Mouse (Mus musculus) limb, embryonic 15.5 days (tissue): ENCODE measurements around the gene Cemip2. TPM values are rescaled to one million over a fixed set of nuclear protein-coding genes. Genes with fewer than 3 reads are reported as not detected.

Source experiments
- ATAC-seq: fragments of 200-750 bp; cut with Nextera tagmentation; 2 replicates; pipeline ENCODE4 v1.8.0; 2017; ENCODE audit warnings: low read depth, moderate TSS enrichment; ENCODE audit not compliant: insufficient number of reproducible peaks, low FRiP score, low TSS enrichment
- H3K27ac ChIP-seq: fragments of 300-500 bp; sonication (generic); 2 replicates; pipeline ENCODE4 v1.5.1; 2015; ENCODE audit warnings: moderate library complexity, mild to moderate bottlenecking, inconsistent platforms
- H3K27me3 ChIP-seq: fragments of 300-500 bp; sonication (generic); 2 replicates; pipeline ENCODE4 v1.6.1; 2015; ENCODE audit warnings: inconsistent platforms
- H3K36me3 ChIP-seq: fragments of 300-500 bp; sonication (generic); 2 replicates; pipeline ENCODE4 v1.6.1; 2015; ENCODE audit warnings: inconsistent platforms
- H3K4me1 ChIP-seq: fragments of 300-500 bp; sonication (generic); 2 replicates; pipeline ENCODE4 v1.6.1; 2015; ENCODE audit warnings: inconsistent platforms
- H3K4me2 ChIP-seq: fragments of 300-500 bp; sonication (generic); 2 replicates; pipeline ENCODE4 v1.6.1; 2015; ENCODE audit warnings: mild to moderate bottlenecking, inconsistent platforms
- H3K4me3 ChIP-seq: fragments of 300-500 bp; sonication (generic); 2 replicates; pipeline ENCODE4 v1.5.1; 2015; ENCODE audit warnings: mild to moderate bottlenecking, inconsistent platforms
- H3K9ac ChIP-seq: fragments of 300-500 bp; sonication (generic); 2 replicates; pipeline ENCODE4 v1.6.1; 2015; ENCODE audit warnings: inconsistent platforms
- H3K9me3 ChIP-seq: fragments of 300-500 bp; sonication (generic); 2 replicates; pipeline ENCODE4 v1.6.1; 2016; ENCODE audit warnings: inconsistent platforms
- WGBS: fragments of 180-500 bp; shearing (Covaris S2); methylation state at CpG from one replicate; pipeline ENCODE4 v1.1.7; 2015; 5-methylcytosine and 5-hydroxymethylcytosine counted together
- polyA plus RNA-seq: library from polyadenylated mRNA; unstranded; fragments of >200 nt; fragmentation: Nextera tagmentation; extraction: Ambion mirVana; gene quantifications from 2 replicates; pipeline ENCODE4 v1.2.1, GENCODE M21; 2015

Gene Cemip2
- polyA plus RNA-seq, 1 experiment from 2014 or later, result 25.7 TPM

- Histone ChIP-seq H3K36me3 (peaks cover 30% of the 10 kb centered on the region), H3K27ac (0 out of 2 replicates have a peak overlapping the region, but pooled peaks have one; percentile 7), H3K27me3 (no peaks in the 10 kb centered on the region), H3K4me3 (no peak overlapping the region), H3K9me3 (no peaks in the 10 kb centered on the region), H3K4me1 (peaks cover 16% of the 10 kb centered on the region), H3K4me2 (no peak overlapping the region), H3K9ac (no peak overlapping the region)
- ATAC-seq, result peak; percentile 70
- WGBS, result 58% methylated on average over 3 of the region's 3 CpGs
Observed at GRCm38 (mm10) chr19:21794569-21794968, 16.4 kb downstream of the Cemip2 start.

DNA sequence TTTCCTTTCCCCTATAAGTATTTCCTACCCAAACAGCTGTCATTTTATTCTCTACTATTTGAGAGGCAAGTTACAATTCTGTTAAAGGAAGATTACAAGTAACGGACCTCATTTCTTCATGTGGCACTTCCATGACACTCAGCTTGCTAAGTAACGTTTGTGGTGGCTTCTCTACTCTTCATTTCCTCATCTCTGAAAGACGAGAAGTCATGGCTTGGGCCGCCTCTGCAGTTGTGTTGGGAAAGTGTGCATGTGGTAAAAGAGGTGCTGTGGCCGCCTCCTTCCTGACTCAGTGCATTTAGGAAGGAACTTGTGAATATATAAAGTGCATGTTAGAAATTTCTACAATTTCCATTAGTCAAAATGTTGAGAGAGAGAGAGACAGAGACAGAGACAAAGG lies 18.2 kb downstream of the Cemip2 start:
- Histone ChIP-seq H3K9ac (no peak overlapping the region), H3K4me1 (peaks cover 24% of the 10 kb centered on the region), H3K36me3 (peaks cover 40% of the 10 kb centered on the region), H3K9me3 (no peaks in the 10 kb centered on the region), H3K27ac (no peak overlapping the region), H3K27me3 (no peaks in the 10 kb centered on the region), H3K4me3 (no peak overlapping the region), H3K4me2 (no peak overlapping the region)
- 89% methylated on average over 5 of the region's 5 CpGs for WGBS
- ATAC-seq, result no peak

- no peak for ATAC-seq
- Histone ChIP-seq H3K4me3 (no peak overlapping the region), H3K4me1 (peaks cover 23% of the 10 kb centered on the region), H3K4me2 (no peak overlapping the region), H3K9me3 (no peaks in the 10 kb centered on the region), H3K36me3 (peaks cover 54% of the 10 kb centered on the region), H3K27me3 (no peaks in the 10 kb centered on the region), H3K27ac (peak overlapping the region; percentile 2; the same call in 1 of the 2 replicates), H3K9ac (no peak overlapping the region)
- 39% methylated on average over 3 of the region's 3 CpGs for WGBS
Observed at GRCm38 (mm10) chr19:21798700-21799099, 20.6 kb downstream of the Cemip2 start.

DNA sequence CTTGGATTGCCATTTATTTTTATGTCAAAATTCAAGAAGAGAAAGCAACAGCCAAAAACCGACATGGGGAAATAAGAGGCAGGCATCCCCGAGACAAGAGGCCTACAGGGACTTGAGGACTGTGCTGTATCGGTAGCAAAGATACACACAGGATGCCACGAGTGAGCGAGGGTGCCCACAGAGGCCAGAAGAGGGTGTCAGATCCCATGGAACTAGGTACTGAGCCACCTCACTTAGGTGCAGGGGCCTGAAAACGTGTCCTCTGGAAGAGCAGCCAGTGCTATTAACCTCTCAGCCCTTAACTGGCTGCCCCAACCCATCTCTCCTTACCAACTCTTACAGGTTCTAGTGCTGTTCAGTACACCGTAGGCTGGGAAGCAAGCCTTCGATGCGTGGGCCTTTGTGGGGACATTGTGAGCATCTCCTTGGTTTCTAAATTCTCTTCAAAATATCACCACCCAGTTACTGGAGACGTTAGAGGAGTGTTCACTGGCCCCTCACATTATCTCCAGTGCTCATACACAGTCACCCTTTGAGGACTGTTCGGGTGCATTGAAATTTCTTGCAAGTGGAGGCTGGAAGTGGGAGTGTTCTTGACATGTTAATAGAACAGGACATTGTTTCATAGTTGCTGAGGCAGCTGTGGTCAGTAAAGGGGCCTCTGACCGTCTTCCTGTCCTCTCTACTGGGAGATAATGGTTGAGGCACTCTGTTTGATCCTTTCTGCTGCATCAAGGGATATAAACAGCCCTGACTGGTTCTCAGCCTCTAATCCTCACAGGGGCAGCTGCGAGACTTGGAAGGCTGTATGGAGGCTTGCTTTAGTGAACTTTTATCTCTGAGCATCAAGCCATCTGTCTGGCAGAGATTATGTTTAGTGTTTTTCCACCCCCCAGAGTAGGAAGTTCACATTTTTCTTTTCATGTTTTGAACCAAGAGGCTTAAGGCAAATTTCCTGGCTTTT lies 21.6 kb downstream of the Cemip2 start:
- 59% methylated on average over 13 of the region's 13 CpGs for WGBS
- Histone ChIP-seq H3K36me3 (peaks cover 63% of the 10 kb centered on the region), H3K27ac (peak overlapping the region; percentile 63), H3K9ac (no peak overlapping the region), H3K27me3 (no peaks in the 10 kb centered on the region), H3K4me1 (peaks cover 22% of the 10 kb centered on the region), H3K4me2 (no peak overlapping the region), H3K9me3 (no peaks in the 10 kb centered on the region), H3K4me3 (no peak overlapping the region)
- peak; percentile 19; the same call in 1 of the 2 replicates for ATAC-seq

DNA sequence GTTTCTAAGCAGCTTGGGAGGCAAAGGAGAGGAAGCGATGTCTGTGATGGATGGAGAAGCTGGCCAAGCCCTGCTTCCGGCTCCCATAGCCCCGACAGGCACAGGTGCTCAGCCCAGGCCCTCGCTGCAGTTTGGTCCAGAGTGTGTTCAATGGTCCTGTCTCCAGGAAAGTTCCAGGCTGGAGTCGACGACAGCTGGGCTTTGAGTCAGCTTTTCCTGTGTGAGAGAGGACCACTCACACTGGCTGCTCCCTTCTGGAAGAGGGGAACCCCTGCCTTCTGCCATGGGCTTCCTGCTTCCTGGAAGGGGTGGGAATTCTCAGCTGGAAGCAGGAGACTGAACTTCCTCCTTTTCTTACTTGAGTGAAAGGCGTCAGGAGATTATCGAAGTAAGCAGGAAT lies 26.3 kb downstream of the Cemip2 start:
- 72% methylated on average over 8 of the region's 8 CpGs for WGBS
- H3K4me2 ChIP-seq, result no peak overlapping the region
- no peak overlapping the region for H3K9ac ChIP-seq
- peaks cover 9% of the 10 kb centered on the region for H3K4me1 ChIP-seq
- H3K9me3 ChIP-seq, result no peaks in the 10 kb centered on the region
- no peak for ATAC-seq
- H3K36me3 ChIP-seq, result peaks cover 80% of the 10 kb centered on the region
- no peak overlapping the region for H3K4me3 ChIP-seq
- 0 out of 2 replicates have a peak overlapping the region, but pooled peaks have one; percentile 17 for H3K27ac ChIP-seq
- H3K27me3 ChIP-seq, result no peaks in the 10 kb centered on the region

- H3K36me3 ChIP-seq, result peaks cover 83% of the 10 kb centered on the region
- H3K9ac ChIP-seq, result no peak overlapping the region
- H3K4me2 ChIP-seq, result no peak overlapping the region
- H3K4me3 ChIP-seq, result no peak overlapping the region
- 0 out of 2 replicates have a peak, but pooled peaks cover 3% of the 10 kb centered on the region for H3K4me1 ChIP-seq
- WGBS, result 62% methylated on average over 3 of the region's 3 CpGs
- H3K9me3 ChIP-seq, result no peaks in the 10 kb centered on the region
- H3K27ac ChIP-seq, result no peak overlapping the region
- no peaks in the 10 kb centered on the region for H3K27me3 ChIP-seq
- no peak for ATAC-seq
Observed at GRCm38 (mm10) chr19:21805305-21805704, 27.2 kb downstream of the Cemip2 start.

GRCm38 (mm10) chr19:21810135-21810534 lies 32.0 kb downstream of the Cemip2 start:
- no peak overlapping the region for H3K27ac ChIP-seq
- 89% methylated on average over 5 of the region's 5 CpGs for WGBS
- no peaks in the 10 kb centered on the region for H3K4me1 ChIP-seq
- H3K4me3 ChIP-seq, result no peak overlapping the region
- no peaks in the 10 kb centered on the region for H3K27me3 ChIP-seq
- no peak overlapping the region for H3K4me2 ChIP-seq
- H3K9ac ChIP-seq, result no peak overlapping the region
- no peaks in the 10 kb centered on the region for H3K9me3 ChIP-seq
- H3K36me3 ChIP-seq, result peaks cover 76% of the 10 kb centered on the region
- ATAC-seq, result no peak

- H3K4me1 ChIP-seq, result no peaks in the 10 kb centered on the region
- H3K27ac ChIP-seq, result no peak overlapping the region
- no peak for ATAC-seq
- no peaks in the 10 kb centered on the region for H3K27me3 ChIP-seq
- H3K4me3 ChIP-seq, result no peak overlapping the region
- 65% methylated on average over 13 of the region's 13 CpGs for WGBS
- peaks cover 73% of the 10 kb centered on the region for H3K36me3 ChIP-seq
- H3K9ac ChIP-seq, result no peak overlapping the region
- no peak overlapping the region for H3K4me2 ChIP-seq
- H3K9me3 ChIP-seq, result no peaks in the 10 kb centered on the region
Observed at GRCm38 (mm10) chr19:21813560-21813959, 35.4 kb downstream of the Cemip2 start.

GRCm38 (mm10) chr19:21814433-21815020 lies 36.4 kb downstream of the Cemip2 start:
- H3K4me2 ChIP-seq, result no peak overlapping the region
- no peak for ATAC-seq
- peaks cover 68% of the 10 kb centered on the region for H3K36me3 ChIP-seq
- no peaks in the 10 kb centered on the region for H3K27me3 ChIP-seq
- H3K27ac ChIP-seq, result no peak overlapping the region
- no peaks in the 10 kb centered on the region for H3K9me3 ChIP-seq
- no peak overlapping the region for H3K4me3 ChIP-seq
- no peak overlapping the region for H3K9ac ChIP-seq
- H3K4me1 ChIP-seq, result no peaks in the 10 kb centered on the region
- WGBS, result 67% methylated on average over 8 of the region's 8 CpGs

GRCm38 (mm10) chr19:21816260-21816659 lies 38.1 kb downstream of the Cemip2 start:
- Histone ChIP-seq H3K4me3 (no peak overlapping the region), H3K9me3 (no peaks in the 10 kb centered on the region), H3K36me3 (peaks cover 55% of the 10 kb centered on the region), H3K4me2 (no peak overlapping the region), H3K27me3 (no peaks in the 10 kb centered on the region), H3K27ac (no peak overlapping the region), H3K4me1 (no peaks in the 10 kb centered on the region), H3K9ac (no peak overlapping the region)
- 87% methylated on average over 4 of the region's 4 CpGs for WGBS
- ATAC-seq, result no peak

- no peak overlapping the region for H3K4me2 ChIP-seq
- no peaks in the 10 kb centered on the region for H3K27me3 ChIP-seq
- H3K4me3 ChIP-seq, result no peak overlapping the region
- no peaks in the 10 kb centered on the region for H3K9me3 ChIP-seq
- ATAC-seq, result no peak
- 73% methylated on average over 14 of the region's 14 CpGs for WGBS
- H3K9ac ChIP-seq, result no peak overlapping the region
- peaks cover 38% of the 10 kb centered on the region for H3K36me3 ChIP-seq
- peaks cover 6% of the 10 kb centered on the region; the same call in 1 of the 2 replicates for H3K4me1 ChIP-seq
- H3K27ac ChIP-seq, result no peak overlapping the region
Observed at GRCm38 (mm10) chr19:21818021-21818725, 40.0 kb downstream of the Cemip2 start.
